Mouse (Mus musculus) intestine, postnatal 0 days (tissue): ENCODE data around the gene Dedd. TPM values are rescaled to one million over a fixed set of nuclear protein-coding genes. Genes with fewer than 3 reads are reported as not detected.
A peak's percentile ranks its signal among the peaks of the same experiment; 100 is the strongest.
"Not testable (repeated sequence)": the region's sequence is repeated elsewhere in the genome, so short reads cannot be mapped to it uniquely, and the experiment has no call there.

Experiments used
- ATAC-seq: fragments of 200-750 bp; cut with Nextera tagmentation; 2 replicates; pipeline ENCODE4 v1.8.0; 2017; ENCODE audit warnings: mild to moderate bottlenecking, moderate TSS enrichment, moderate library complexity
- H3K27ac ChIP-seq: fragments of 300-500 bp; sonication (generic); 2 replicates; pipeline ENCODE4 v1.5.1; 2014; ENCODE audit warnings: mild to moderate bottlenecking, low read depth, low read length, moderate library complexity
- H3K27me3 ChIP-seq: fragments of 300-500 bp; sonication (generic); replicated peaks from 2 replicates; pipeline ENCODE4 v1.6.1; 2014; ENCODE audit warnings: low read length, mixed read lengths; ENCODE audit not compliant: control insufficient read depth, insufficient read depth
- H3K36me3 ChIP-seq: fragments of 300-500 bp; sonication (generic); 2 replicates; pipeline ENCODE4 v1.6.1; 2014; ENCODE audit warnings: mild to moderate bottlenecking, moderate library complexity; ENCODE audit not compliant: control insufficient read depth, insufficient read depth
- H3K4me1 ChIP-seq: fragments of 300-500 bp; sonication (generic); replicated peaks from 2 replicates; pipeline ENCODE4 v1.6.1; 2014; ENCODE audit warnings: antibody characterized with exemption, low read length, mixed read lengths; ENCODE audit not compliant: control insufficient read depth, insufficient read depth
- H3K4me2 ChIP-seq: fragments of 300-500 bp; sonication (generic); replicated peaks from 2 replicates; pipeline ENCODE4 v1.6.1; 2014; ENCODE audit warnings: low read depth, mild to moderate bottlenecking, moderate library complexity
- H3K4me3 ChIP-seq: fragments of 300-500 bp; sonication (generic); 2 replicates; pipeline ENCODE4 v1.5.1; 2014; ENCODE audit warnings: low read depth, low read length
- H3K9ac ChIP-seq: fragments of 300-500 bp; sonication (generic); 2 replicates; pipeline ENCODE4 v1.6.1; 2014; ENCODE audit warnings: mild to moderate bottlenecking, low read depth, low read length
- H3K9me3 ChIP-seq: fragments of 300-500 bp; sonication (generic); 2 replicates; pipeline ENCODE4 v1.6.1; 2016; ENCODE audit warnings: mixed run types; ENCODE audit not compliant: control insufficient read depth
- CTCF ChIP-seq: sonication (generic); IDR thresholded peaks from 2 replicates; pipeline ENCODE4 v1.5.1; 2016; ENCODE audit warnings: low read depth, mild to moderate bottlenecking, control low read depth, antibody characterized with exemption, moderate library complexity
- WGBS: fragments of 180-500 bp; shearing (Covaris S2); extraction: QIAGEN DNeasy Blood & Tissue Kit; methylation state at CpG from one replicate; pipeline ENCODE4 v1.1.7; 2014; 5-methylcytosine and 5-hydroxymethylcytosine counted together
- polyA plus RNA-seq: library from polyadenylated mRNA; unstranded; fragments of >200 nt; fragmentation: Nextera tagmentation; extraction: Ambion mirVana; gene quantifications from 2 replicates; pipeline ENCODE4 v1.2.1, GENCODE M21; 2015

Dedd gene
- polyA plus RNA-seq, 1 experiment from 2014 or later: 28.1 TPM

GRCm38 (mm10) chr1:171322012-171322411, 6.9 kb upstream of the Dedd start:
- Histone ChIP-seq H3K36me3 (no peaks in the 10 kb centered on the region), H3K4me1 (no peaks in the 10 kb centered on the region), H3K9me3 (no peaks in the 10 kb centered on the region), H3K9ac (no peak overlapping the region), H3K27ac (no peak overlapping the region), H3K4me3 (no peak overlapping the region), H3K4me2 (no peak overlapping the region), H3K27me3 (no peaks in the 10 kb centered on the region)
- no peak for TF ChIP-seq CTCF
- 75% methylated on average over 1 of the region's 1 CpGs for WGBS
- peak; percentile 44 for ATAC-seq

- Histone ChIP-seq H3K27me3 (no peaks in the 10 kb centered on the region), H3K4me2 (no peak overlapping the region), H3K4me3 (no peak overlapping the region), H3K36me3 (no peaks in the 10 kb centered on the region), H3K27ac (no peak overlapping the region), H3K9me3 (no peaks in the 10 kb centered on the region), H3K4me1 (0 out of 2 replicates have a peak, but pooled peaks cover 5% of the 10 kb centered on the region), H3K9ac (no peak overlapping the region)
- WGBS: 63% methylated on average over 2 of the region's 2 CpGs
- TF ChIP-seq CTCF: no peak
- no peak for ATAC-seq
These were observed 3.4 kb upstream of the Dedd start for GRCm38 (mm10) chr1:171325571-171325970.

DNA sequence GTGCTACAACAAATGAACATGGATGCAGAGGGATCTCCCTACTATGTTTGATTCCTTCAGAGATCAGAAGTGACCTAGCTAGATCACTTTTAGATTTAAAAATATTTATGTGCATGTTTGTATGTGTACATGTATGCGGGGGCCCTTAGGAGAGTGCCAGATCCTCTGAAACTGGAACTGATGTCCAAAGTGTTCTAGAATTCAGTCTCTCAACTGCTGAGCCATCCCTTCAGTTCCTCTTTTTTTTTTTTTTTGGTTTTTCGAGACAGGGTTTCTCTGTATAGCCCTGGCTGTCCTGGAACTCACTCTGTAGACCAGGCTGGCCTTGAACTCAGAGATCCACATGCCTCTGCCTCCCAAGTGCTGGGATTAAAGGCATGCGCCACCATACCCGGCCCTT, 2.4 kb upstream of the Dedd start:
- H3K36me3 ChIP-seq, ATAC-seq, H3K4me1 ChIP-seq, H3K4me3 ChIP-seq, H3K4me2 ChIP-seq, H3K9me3 ChIP-seq, H3K27ac ChIP-seq, H3K9ac ChIP-seq, H3K27me3 ChIP-seq: not testable (repeated sequence)
- WGBS: 89% methylated on average over 4 of the region's 4 CpGs

- peak overlapping the region; percentile 88 for H3K4me3 ChIP-seq
- H3K4me2 ChIP-seq: peak overlapping the region; percentile 82
- 0 out of 2 replicates have a peak, but pooled peaks cover 7% of the 10 kb centered on the region for H3K4me1 ChIP-seq
- no peaks in the 10 kb centered on the region for H3K9me3 ChIP-seq
- no peaks in the 10 kb centered on the region for H3K27me3 ChIP-seq
- no peaks in the 10 kb centered on the region for H3K36me3 ChIP-seq
- WGBS: 18% methylated on average over 9 of the region's 9 CpGs
- peak overlapping the region; percentile 99 for H3K27ac ChIP-seq
- H3K9ac ChIP-seq: peak overlapping the region; percentile 95
- TF ChIP-seq CTCF: no peak
- no peak for ATAC-seq
These were observed 701 bp upstream of the Dedd start for GRCm38 (mm10) chr1:171328244-171328643.

- peak; percentile 41 for ATAC-seq
- H3K27ac ChIP-seq: peak overlapping the region; percentile 99
These were observed 679 bp downstream of the Dedd start for GRCm38 (mm10) chr1:171329433-171330215.

GRCm38 (mm10) chr1:171330216-171330560, 1.2 kb downstream of the Dedd start:
- no peaks in the 10 kb centered on the region for H3K9me3 ChIP-seq
- TF ChIP-seq CTCF: no peak
- no peak for ATAC-seq
- H3K27me3 ChIP-seq: no peaks in the 10 kb centered on the region
- no peaks in the 10 kb centered on the region for H3K36me3 ChIP-seq
- 0% methylated on average over 4 of the region's 4 CpGs for WGBS
- H3K4me1 ChIP-seq: 0 out of 2 replicates have a peak, but pooled peaks cover 7% of the 10 kb centered on the region
- peak overlapping the region; percentile 99 for H3K27ac ChIP-seq
- H3K4me3 ChIP-seq: peak overlapping the region; percentile 88
- H3K4me2 ChIP-seq: peak overlapping the region; percentile 82
- peak overlapping the region; percentile 95 for H3K9ac ChIP-seq

More at GRCm38 (mm10) chr1:171329433-171330215, 679 bp downstream of the Dedd start:
- Histone ChIP-seq H3K9ac (peak overlapping the region; percentile 95), H3K36me3 (no peaks in the 10 kb centered on the region), H3K4me3 (peak overlapping the region; percentile 88), H3K27me3 (no peaks in the 10 kb centered on the region), H3K4me2 (peak overlapping the region; percentile 82), H3K4me1 (0 out of 2 replicates have a peak, but pooled peaks cover 7% of the 10 kb centered on the region), H3K9me3 (no peaks in the 10 kb centered on the region)
- TF ChIP-seq CTCF: no peak
- WGBS: 1% methylated on average over 52 of the region's 61 CpGs
